Mouse (Mus musculus) ES-E14 (cell line): ENCODE measurements around the gene Lyrm2. TPM values are rescaled to one million over a fixed set of nuclear protein-coding genes. Genes with fewer than 3 reads are reported as not detected.
A peak's percentile ranks its signal among the peaks of the same experiment; 100 is the strongest.

Experiments used
- DNase-seq: peaks from one replicate; pipeline ENCODE4 v3.0.0-alpha.2; 2013; ENCODE audit warnings: low read depth, low spot score
- H3K27ac ChIP-seq: 2 replicates; pipeline ENCODE4 v1.5.1; 2012; ENCODE audit warnings: low read depth, mild to moderate bottlenecking, low read length, moderate library complexity, mixed read lengths; ENCODE audit not compliant: poor library complexity, insufficient read depth, severe bottlenecking
- H3K36me3 ChIP-seq: 2 replicates; pipeline ENCODE4 v1.6.1; 2012; ENCODE audit warnings: mild to moderate bottlenecking, low read length, moderate library complexity, mixed read lengths; ENCODE audit not compliant: control insufficient read depth, poor library complexity, insufficient read depth, severe bottlenecking
- H3K4me1 ChIP-seq, 2 experiments: fragments of 150-350 bp in 1 of 2; sonication (generic) in 1 of 2; 2 replicates each; pipeline ENCODE4 v1.6.1; 2012; ENCODE audit warnings: low read length in 2 of 2, mild to moderate bottlenecking in 1 of 2, mixed read lengths in 1 of 2; ENCODE audit not compliant: control insufficient read depth in 2 of 2, insufficient read depth in 2 of 2, poor library complexity in 1 of 2
- H3K4me3 ChIP-seq, 2 experiments: fragments of 150-350 bp in 1 of 2; sonication (generic) in 1 of 2; 2 replicates each; pipeline ENCODE4 v1.5.1; 2012; ENCODE audit warnings: low read length in 2 of 2, low read depth in 1 of 2, mild to moderate bottlenecking in 1 of 2, mixed read lengths in 1 of 2; ENCODE audit not compliant: insufficient read depth in 1 of 2, poor library complexity in 1 of 2, severe bottlenecking in 1 of 2
- H3K9ac ChIP-seq: 2 replicates; pipeline ENCODE4 v1.6.1; 2012; ENCODE audit warnings: low read depth, mild to moderate bottlenecking, low read length, mixed read lengths; ENCODE audit not compliant: poor library complexity, insufficient read depth, severe bottlenecking
- H3K9me3 ChIP-seq: fragments of 150-350 bp; sonication (generic); 2 replicates; pipeline ENCODE4 v1.6.1; 2012; ENCODE audit warnings: low read depth, mild to moderate bottlenecking, low read length; ENCODE audit not compliant: control insufficient read depth, insufficient read depth
- CHD2 ChIP-seq: IDR thresholded peaks from 2 replicates; pipeline ENCODE4 v1.6.1; 2014; ENCODE audit warnings: mild to moderate bottlenecking, low read depth, low read length, inconsistent platforms
- HCFC1 ChIP-seq: IDR thresholded peaks from 2 replicates; pipeline ENCODE4 v1.6.1; 2012; ENCODE audit warnings: low read length, inconsistent platforms, borderline replicate concordance; ENCODE audit not compliant: insufficient read depth
- MAFK ChIP-seq: IDR thresholded peaks from 2 replicates; pipeline ENCODE4 v1.6.1; 2014; ENCODE audit warnings: mild to moderate bottlenecking, low read depth, low read length, inconsistent platforms; ENCODE audit not compliant: insufficient read depth
- ZC3H11A ChIP-seq: IDR thresholded peaks from 2 replicates; pipeline ENCODE4 v1.6.1; 2012; ENCODE audit warnings: low read depth, mild to moderate bottlenecking, inconsistent platforms, low read length, borderline replicate concordance
- ZNF384 ChIP-seq: IDR thresholded peaks from 2 replicates; pipeline ENCODE4 v1.6.1; 2012; ENCODE audit warnings: low read depth, low read length, inconsistent platforms
- in situ Hi-C, 2 experiments: fragments of 600-800 bp; cut with MboI; formaldehyde crosslinking; loops; one replicate each; pipeline ENCODE4 v1.15.1; 2025; ENCODE audit warnings: low sequenced_read_pairs in 2 of 2, inconsistent platforms in 1 of 2; ENCODE audit not compliant: unreplicated experiment in 2 of 2
- total RNA-seq: library from RNA; depleted of rRNA; stranded (reverse); fragments of 300-350 nt; gene quantifications from 2 replicates; pipeline ENCODE4 v1.2.3, GENCODE M21; 2012

Lyrm2 gene
- total RNA-seq, 1 experiment = 24.2 TPM

- no peaks in the 10 kb centered on the region for H3K36me3 ChIP-seq
- H3K27ac ChIP-seq = no peak overlapping the region
- in situ Hi-C loops = no loop called here
- DNase-seq = no peak
- H3K4me1 ChIP-seq = no peaks in the 10 kb centered on the region
- TF ChIP-seq MAFK = no peak
- no peak for TF ChIP-seq ZC3H11A
- no peak for TF ChIP-seq ZNF384
- no peak for TF ChIP-seq CHD2
- TF ChIP-seq HCFC1 = no peak
- no peaks in the 10 kb centered on the region for H3K9me3 ChIP-seq
- H3K9ac ChIP-seq = no peak overlapping the region
- peak overlapping the region in 1 of 2 experiments; percentile 93; a peak in 1 of 4 replicates for H3K4me3 ChIP-seq
Measured at GRCm38 (mm10) chr4:32798976-32799375, 1.1 kb upstream of the Lyrm2 start.

GRCm38 (mm10) chr4:32800577-32801170 is 621 bp downstream of the Lyrm2 start:
- H3K36me3 ChIP-seq = peaks cover under 1% of the 10 kb centered on the region; the same call in 1 of the 2 replicates
- peak; percentile 25 for DNase-seq
- H3K27ac ChIP-seq = peak overlapping the region; percentile 74; the same call in 1 of the 2 replicates
- no peaks in the 10 kb centered on the region for H3K9me3 ChIP-seq
- no peaks in the 10 kb centered on the region for H3K4me1 ChIP-seq
- in situ Hi-C loops = loop anchor here in 1 of 2 experiments (25.0 kb wide), 1 partner anchor 112 kb away; no protein-coding TSS in a partner anchor
- H3K9ac ChIP-seq = peak overlapping the region; percentile 73
- TF ChIP-seq ZNF384 (no peak), ZC3H11A (no peak), HCFC1 (no peak), CHD2 (no peak), MAFK (no peak)
- peak overlapping the region; percentile 73 to 93 for H3K4me3 ChIP-seq

- peaks cover 0 to 3% of the 10 kb centered on the region in 2 experiments; a peak in 1 of 4 replicates for H3K4me1 ChIP-seq
- H3K9me3 ChIP-seq = no peaks in the 10 kb centered on the region
- in situ Hi-C loops = loop anchor here in 1 of 2 experiments (25.0 kb wide), 1 partner anchor 95 kb away; no protein-coding TSS in a partner anchor
- no peak overlapping the region for H3K4me3 ChIP-seq
- no peak overlapping the region for H3K27ac ChIP-seq
- TF ChIP-seq ZNF384 (no peak), HCFC1 (no peak), ZC3H11A (no peak), MAFK (no peak), CHD2 (no peak)
- no peak overlapping the region for H3K9ac ChIP-seq
- DNase-seq = no peak
- H3K36me3 ChIP-seq = peaks cover 3% of the 10 kb centered on the region
Measured at GRCm38 (mm10) chr4:32817478-32817877, 17.4 kb downstream of the Lyrm2 start.

- no peaks in the 10 kb centered on the region for H3K9me3 ChIP-seq
- H3K4me3 ChIP-seq = no peak overlapping the region
- in situ Hi-C loops = loop anchor here in 1 of 2 experiments (25.0 kb wide), 1 partner anchor 92 kb away; no protein-coding TSS in a partner anchor
- no peak for DNase-seq
- no peak overlapping the region for H3K9ac ChIP-seq
- no peak overlapping the region for H3K27ac ChIP-seq
- no peak for TF ChIP-seq HCFC1
- no peak for TF ChIP-seq MAFK
- no peak for TF ChIP-seq ZC3H11A
- no peak for TF ChIP-seq CHD2
- TF ChIP-seq ZNF384 = no peak
- H3K4me1 ChIP-seq = peaks cover 0 to 3% of the 10 kb centered on the region in 2 experiments; a peak in 1 of 4 replicates
- peaks cover 3% of the 10 kb centered on the region for H3K36me3 ChIP-seq
Measured at GRCm38 (mm10) chr4:32820676-32821075, 20.6 kb downstream of the Lyrm2 start.
